Mouse (Mus musculus) hindbrain, embryonic 16.5 days (tissue): Measurements from ENCODE around the gene Mpzl1. TPM values are rescaled to one million over a fixed set of nuclear protein-coding genes. Genes with fewer than 3 reads are reported as not detected.

Experiments
- ATAC-seq: fragments of 200-750 bp; cut with Nextera tagmentation; 2 replicates; pipeline ENCODE4 v1.8.0; 2017; ENCODE audit warnings: moderate TSS enrichment, moderate library complexity
- H3K27ac ChIP-seq: fragments of 300-500 bp; sonication (generic); 2 replicates; pipeline ENCODE4 v1.5.1; 2014; ENCODE audit warnings: low read depth, mild to moderate bottlenecking, control low read depth, low read length, moderate library complexity
- H3K27me3 ChIP-seq: fragments of 300-500 bp; sonication (generic); replicated peaks from 2 replicates; pipeline ENCODE4 v1.6.1; 2014; ENCODE audit warnings: low read length; ENCODE audit not compliant: control insufficient read depth, insufficient read depth
- H3K36me3 ChIP-seq: fragments of 300-500 bp; sonication (generic); 2 replicates; pipeline ENCODE4 v1.6.1; 2014; ENCODE audit warnings: mild to moderate bottlenecking, low read length, moderate library complexity, mixed read lengths; ENCODE audit not compliant: control insufficient read depth, insufficient read depth
- H3K4me1 ChIP-seq: fragments of 300-500 bp; sonication (generic); 2 replicates; pipeline ENCODE4 v1.6.1; 2014; ENCODE audit warnings: low read depth, low read length; ENCODE audit not compliant: control insufficient read depth, insufficient read depth
- H3K4me2 ChIP-seq: fragments of 300-500 bp; sonication (generic); 2 replicates; pipeline ENCODE4 v1.6.1; 2014; ENCODE audit warnings: mild to moderate bottlenecking, low read length, control low read depth, moderate library complexity
- H3K4me3 ChIP-seq: fragments of 300-500 bp; sonication (generic); 2 replicates; pipeline ENCODE4 v1.5.1; 2014; ENCODE audit warnings: mild to moderate bottlenecking, low read length, control low read depth, moderate library complexity
- H3K9ac ChIP-seq: fragments of 300-500 bp; sonication (generic); 2 replicates; pipeline ENCODE4 v1.6.1; 2014; ENCODE audit warnings: low read depth, mild to moderate bottlenecking, control low read depth, low read length, moderate library complexity
- H3K9me3 ChIP-seq: fragments of 300-500 bp; sonication (generic); 2 replicates; pipeline ENCODE4 v1.6.1; 2014; ENCODE audit warnings: mild to moderate bottlenecking, low read length, moderate library complexity; ENCODE audit not compliant: control insufficient read depth
- WGBS: fragments of 180-500 bp; shearing (Covaris S2); extraction: QIAGEN DNeasy Blood & Tissue Kit; methylation state at CpG from one replicate; pipeline ENCODE4 v1.1.7; 2014; 5-methylcytosine and 5-hydroxymethylcytosine counted together
- polyA plus RNA-seq: library from polyadenylated mRNA; unstranded; fragments of >200 nt; fragmentation: Nextera tagmentation; extraction: Ambion mirVana; gene quantifications from 2 replicates; pipeline ENCODE4 v1.2.1, GENCODE M21; 2015

Gene Mpzl1
- polyA plus RNA-seq, 1 experiment from 2014 or later: 169 TPM

- Histone ChIP-seq H3K4me2 (no peak overlapping the region), H3K36me3 (no peaks in the 10 kb centered on the region), H3K9me3 (no peaks in the 10 kb centered on the region), H3K9ac (no peak overlapping the region), H3K4me1 (peaks cover 24% of the 10 kb centered on the region), H3K27ac (no peak overlapping the region), H3K27me3 (no peaks in the 10 kb centered on the region), H3K4me3 (no peak overlapping the region)
- 83% methylated on average over 8 of the region's 8 CpGs for WGBS
- no peak for ATAC-seq
Measured at GRCm38 (mm10) chr1:165631136-165631535, 3.2 kb downstream of the Mpzl1 start.

GRCm38 (mm10) chr1:165629975-165630374, 4.4 kb downstream of the Mpzl1 start:
- 35% methylated on average over 8 of the region's 8 CpGs for WGBS
- ATAC-seq: no peak
- Histone ChIP-seq H3K4me3 (no peak overlapping the region), H3K9me3 (no peaks in the 10 kb centered on the region), H3K4me2 (no peak overlapping the region), H3K9ac (no peak overlapping the region), H3K27me3 (no peaks in the 10 kb centered on the region), H3K4me1 (peaks cover 19% of the 10 kb centered on the region), H3K27ac (no peak overlapping the region; the same call in none of the 2 replicates), H3K36me3 (no peaks in the 10 kb centered on the region)

- ATAC-seq: no peak
- H3K4me1 ChIP-seq: peaks cover 19% of the 10 kb centered on the region
- H3K36me3 ChIP-seq: no peaks in the 10 kb centered on the region
- no peaks in the 10 kb centered on the region for H3K27me3 ChIP-seq
- no peak overlapping the region for H3K4me3 ChIP-seq
- no peak overlapping the region for H3K27ac ChIP-seq
- WGBS: 97% methylated on average over 1 of the region's 1 CpGs
- H3K9ac ChIP-seq: no peak overlapping the region
- H3K4me2 ChIP-seq: no peak overlapping the region
- H3K9me3 ChIP-seq: no peaks in the 10 kb centered on the region
Measured at GRCm38 (mm10) chr1:165628603-165629002, 5.7 kb downstream of the Mpzl1 start.

GRCm38 (mm10) chr1:165625896-165626295, 8.4 kb downstream of the Mpzl1 start:
- ATAC-seq: no peak
- Histone ChIP-seq H3K36me3 (peaks cover 3% of the 10 kb centered on the region; the same call in 1 of the 2 replicates), H3K4me1 (peaks cover 8% of the 10 kb centered on the region), H3K4me2 (no peak overlapping the region), H3K27me3 (no peaks in the 10 kb centered on the region), H3K4me3 (no peak overlapping the region), H3K9ac (no peak overlapping the region), H3K9me3 (no peaks in the 10 kb centered on the region), H3K27ac (no peak overlapping the region)
- WGBS: 73% methylated on average over 5 of the region's 5 CpGs

- Histone ChIP-seq H3K9me3 (no peaks in the 10 kb centered on the region), H3K9ac (no peak overlapping the region), H3K4me1 (peaks cover 3% of the 10 kb centered on the region), H3K4me2 (no peak overlapping the region), H3K27ac (no peak overlapping the region), H3K36me3 (peaks cover 3% of the 10 kb centered on the region; the same call in 1 of the 2 replicates), H3K4me3 (no peak overlapping the region), H3K27me3 (no peaks in the 10 kb centered on the region)
- ATAC-seq: no peak
- WGBS: 82% methylated on average over 5 of the region's 5 CpGs
Measured at GRCm38 (mm10) chr1:165625058-165625457, 9.3 kb downstream of the Mpzl1 start.

- Histone ChIP-seq H3K9ac (no peak overlapping the region), H3K36me3 (peaks cover 10% of the 10 kb centered on the region), H3K4me1 (peaks cover 4% of the 10 kb centered on the region), H3K27me3 (no peaks in the 10 kb centered on the region), H3K4me2 (no peak overlapping the region), H3K4me3 (no peak overlapping the region), H3K9me3 (peaks cover 3% of the 10 kb centered on the region; the same call in 1 of the 2 replicates), H3K27ac (no peak overlapping the region)
- ATAC-seq: no peak
- WGBS: 63% methylated on average over 9 of the region's 9 CpGs
Measured at GRCm38 (mm10) chr1:165618201-165618624, 16.1 kb downstream of the Mpzl1 start.

- H3K27ac ChIP-seq: 0 out of 2 replicates have a peak overlapping the region, but pooled peaks have one; percentile 20
- H3K27me3 ChIP-seq: no peaks in the 10 kb centered on the region
- peak; percentile 31; the same call in 1 of the 2 replicates for ATAC-seq
- H3K9ac ChIP-seq: no peak overlapping the region
- H3K4me3 ChIP-seq: no peak overlapping the region
- peak overlapping the region; percentile 13; the same call in 1 of the 2 replicates for H3K4me2 ChIP-seq
- H3K36me3 ChIP-seq: peaks cover 10% of the 10 kb centered on the region
- peaks cover 4% of the 10 kb centered on the region for H3K4me1 ChIP-seq
- 27% methylated on average over 15 of the region's 15 CpGs for WGBS
- peaks cover 3% of the 10 kb centered on the region; the same call in 1 of the 2 replicates for H3K9me3 ChIP-seq
Measured at GRCm38 (mm10) chr1:165617166-165617891, 17.0 kb downstream of the Mpzl1 start.

- no peak for ATAC-seq
- Histone ChIP-seq H3K27ac (no peak overlapping the region; the same call in 1 of the 2 replicates), H3K36me3 (peaks cover 7% of the 10 kb centered on the region), H3K4me3 (no peak overlapping the region), H3K9ac (no peak overlapping the region), H3K27me3 (no peaks in the 10 kb centered on the region), H3K9me3 (peaks cover 3% of the 10 kb centered on the region; the same call in 1 of the 2 replicates), H3K4me1 (peaks cover 4% of the 10 kb centered on the region), H3K4me2 (peak overlapping the region; percentile 13; the same call in 1 of the 2 replicates)
- WGBS: 48% methylated on average over 7 of the region's 7 CpGs
Measured at GRCm38 (mm10) chr1:165616652-165617051, 17.7 kb downstream of the Mpzl1 start.

- H3K27me3 ChIP-seq: no peaks in the 10 kb centered on the region
- no peak for ATAC-seq
- H3K9ac ChIP-seq: no peak overlapping the region
- H3K9me3 ChIP-seq: peaks cover 3% of the 10 kb centered on the region; the same call in 1 of the 2 replicates
- H3K4me3 ChIP-seq: no peak overlapping the region
- no peak overlapping the region for H3K4me2 ChIP-seq
- peaks cover 7% of the 10 kb centered on the region for H3K36me3 ChIP-seq
- WGBS: 93% methylated on average over 3 of the region's 3 CpGs
- H3K27ac ChIP-seq: no peak overlapping the region
- peaks cover 15% of the 10 kb centered on the region for H3K4me1 ChIP-seq
Measured at GRCm38 (mm10) chr1:165614793-165615192, 19.5 kb downstream of the Mpzl1 start.
